Mouse (Mus musculus): ENCODE data around the gene Slc35b4. TPM values are rescaled to one million over a fixed set of nuclear protein-coding genes. Genes with fewer than 3 reads are reported as not detected.
A peak's percentile ranks its signal among the peaks of the same experiment; 100 is the strongest.

Slc35b4 gene
- polyA plus RNA-seq, 1 experiment, result 4.3 TPM

GRCm38 (mm10) chr6:34179911-34180310 lies 3.0 kb upstream of the Slc35b4 start:
- H3K4me3 ChIP-seq (ENCODE audit: low read depth, low read length), result no peak overlapping the region
- no peaks in the 10 kb centered on the region for H3K27me3 ChIP-seq (ENCODE audit: control insufficient read depth, insufficient read depth, low read length)
- no peak for TF ChIP-seq POLR2A (IDR thresholded peaks at IDR 0.05; ENCODE audit: low read depth, low read length)
- no peak for TF ChIP-seq CTCF (IDR thresholded peaks at IDR 0.05; ENCODE audit: extremely low read depth, insufficient read length, insufficient replicate concordance, low read depth, low read length)
- WGBS, result 89% methylated on average over 4 of the region's 4 CpGs
- peaks cover 4% of the 10 kb centered on the region; the same call in 1 of the 2 replicates for H3K4me1 ChIP-seq (ENCODE audit: control insufficient read depth, insufficient read depth, insufficient read length, low read length)
- H3K27ac ChIP-seq (ENCODE audit: insufficient read depth, low read depth, low read length), result no peak overlapping the region
- no peaks in the 10 kb centered on the region for H3K36me3 ChIP-seq (ENCODE audit: control insufficient read depth, insufficient read depth, low read length)

DNA sequence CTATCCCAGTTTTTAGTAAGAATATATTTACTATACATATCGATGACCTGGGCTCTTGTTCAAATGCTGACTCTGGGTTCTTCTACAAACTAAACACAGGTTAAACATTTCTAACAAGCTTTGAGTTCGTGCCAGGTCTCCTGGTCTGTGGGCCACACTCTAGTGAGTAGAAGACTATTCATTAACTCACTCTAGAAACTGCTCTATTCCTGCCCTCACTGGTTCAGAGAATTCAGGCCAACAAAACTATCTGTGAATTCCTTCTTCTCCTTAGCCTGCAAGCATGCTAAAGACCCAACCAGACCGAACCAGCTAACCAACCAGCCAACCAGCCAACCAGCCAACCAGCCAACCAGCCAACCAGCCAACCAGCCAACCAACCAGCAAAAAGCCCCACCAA lies 2.1 kb upstream of the Slc35b4 start:
- H3K36me3 ChIP-seq (ENCODE audit: control insufficient read depth, insufficient read depth, low read length), result no peaks in the 10 kb centered on the region
- TF ChIP-seq POLR2A (IDR thresholded peaks at IDR 0.05; ENCODE audit: low read depth, low read length) (no peak), CTCF (IDR thresholded peaks at IDR 0.05; ENCODE audit: extremely low read depth, insufficient read length, insufficient replicate concordance, low read depth, low read length) (no peak)
- H3K4me1 ChIP-seq (ENCODE audit: control insufficient read depth, insufficient read depth, insufficient read length, low read length), result peaks cover 4% of the 10 kb centered on the region; the same call in 1 of the 2 replicates
- H3K4me3 ChIP-seq (ENCODE audit: low read depth, low read length), result no peak overlapping the region
- WGBS, result 66% methylated on average over 3 of the region's 3 CpGs
- H3K27me3 ChIP-seq (ENCODE audit: control insufficient read depth, insufficient read depth, low read length), result no peaks in the 10 kb centered on the region
- H3K27ac ChIP-seq (ENCODE audit: insufficient read depth, low read depth, low read length), result no peak overlapping the region

GRCm38 (mm10) chr6:34176111-34176863 lies 624 bp downstream of the Slc35b4 start:
- Histone ChIP-seq H3K4me3 (ENCODE audit: low read depth, low read length) (peak overlapping the region; percentile 73), H3K27me3 (ENCODE audit: control insufficient read depth, insufficient read depth, low read length) (no peaks in the 10 kb centered on the region), H3K27ac (ENCODE audit: insufficient read depth, low read depth, low read length) (peak overlapping the region; percentile 30), H3K4me1 (ENCODE audit: control insufficient read depth, insufficient read depth, insufficient read length, low read length) (peaks cover 4% of the 10 kb centered on the region; the same call in 1 of the 2 replicates), H3K36me3 (ENCODE audit: control insufficient read depth, insufficient read depth, low read length) (0 out of 2 replicates have a peak, but pooled peaks cover 2% of the 10 kb centered on the region)
- TF ChIP-seq CTCF (IDR thresholded peaks at IDR 0.05; ENCODE audit: extremely low read depth, insufficient read length, insufficient replicate concordance, low read depth, low read length) (no peak), POLR2A (IDR thresholded peaks at IDR 0.05; ENCODE audit: low read depth, low read length) (no peak)
- 1% methylated on average over 29 of the region's 29 CpGs for WGBS

GRCm38 (mm10) chr6:34174715-34175114 lies 2.2 kb downstream of the Slc35b4 start:
- Histone ChIP-seq H3K4me3 (ENCODE audit: low read depth, low read length) (no peak overlapping the region), H3K27ac (ENCODE audit: insufficient read depth, low read depth, low read length) (no peak overlapping the region)
- 13% methylated on average over 8 of the region's 8 CpGs for WGBS

DNA sequence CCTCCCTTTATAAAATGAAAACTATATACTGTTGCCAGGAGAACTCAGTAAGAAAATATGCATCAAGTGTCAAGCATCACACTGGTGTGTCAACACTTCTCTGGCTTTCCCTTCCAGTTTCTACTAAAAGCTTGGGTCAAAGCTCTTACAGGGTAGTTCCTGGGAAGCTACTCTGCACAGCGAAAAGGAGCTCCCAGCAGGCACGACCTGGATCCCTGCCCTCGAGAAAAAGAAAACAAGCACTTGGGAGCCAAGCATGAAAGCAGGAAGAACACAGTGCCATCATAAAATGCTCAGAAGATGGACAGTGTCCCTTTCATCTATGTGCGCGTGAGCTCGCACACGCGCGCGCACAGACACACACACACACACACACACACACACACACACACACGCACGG lies 3.7 kb downstream of the Slc35b4 start:
- no peak overlapping the region for H3K27ac ChIP-seq (ENCODE audit: insufficient read depth, low read depth, low read length)
- H3K27me3 ChIP-seq (ENCODE audit: control insufficient read depth, insufficient read depth, low read length), result no peaks in the 10 kb centered on the region
- peaks cover 11% of the 10 kb centered on the region for H3K36me3 ChIP-seq (ENCODE audit: control insufficient read depth, insufficient read depth, low read length)
- 81% methylated on average over 12 of the region's 12 CpGs for WGBS
- H3K4me3 ChIP-seq (ENCODE audit: low read depth, low read length), result no peak overlapping the region
- peaks cover 4% of the 10 kb centered on the region; the same call in 1 of the 2 replicates for H3K4me1 ChIP-seq (ENCODE audit: control insufficient read depth, insufficient read depth, insufficient read length, low read length)
- no peak for TF ChIP-seq POLR2A (IDR thresholded peaks at IDR 0.05; ENCODE audit: low read depth, low read length)
- no peak for TF ChIP-seq CTCF (IDR thresholded peaks at IDR 0.05; ENCODE audit: extremely low read depth, insufficient read length, insufficient replicate concordance, low read depth, low read length)

More at GRCm38 (mm10) chr6:34174715-34175114, 2.2 kb downstream of the Slc35b4 start:
- Histone ChIP-seq H3K4me1 (ENCODE audit: control insufficient read depth, insufficient read depth, insufficient read length, low read length) (peaks cover 4% of the 10 kb centered on the region; the same call in 1 of the 2 replicates), H3K27me3 (ENCODE audit: control insufficient read depth, insufficient read depth, low read length) (no peaks in the 10 kb centered on the region), H3K36me3 (ENCODE audit: control insufficient read depth, insufficient read depth, low read length) (peaks cover 5% of the 10 kb centered on the region; the same call in 1 of the 2 replicates)
- TF ChIP-seq CTCF (IDR thresholded peaks at IDR 0.05; ENCODE audit: extremely low read depth, insufficient read length, insufficient replicate concordance, low read depth, low read length), result no peak

DNA sequence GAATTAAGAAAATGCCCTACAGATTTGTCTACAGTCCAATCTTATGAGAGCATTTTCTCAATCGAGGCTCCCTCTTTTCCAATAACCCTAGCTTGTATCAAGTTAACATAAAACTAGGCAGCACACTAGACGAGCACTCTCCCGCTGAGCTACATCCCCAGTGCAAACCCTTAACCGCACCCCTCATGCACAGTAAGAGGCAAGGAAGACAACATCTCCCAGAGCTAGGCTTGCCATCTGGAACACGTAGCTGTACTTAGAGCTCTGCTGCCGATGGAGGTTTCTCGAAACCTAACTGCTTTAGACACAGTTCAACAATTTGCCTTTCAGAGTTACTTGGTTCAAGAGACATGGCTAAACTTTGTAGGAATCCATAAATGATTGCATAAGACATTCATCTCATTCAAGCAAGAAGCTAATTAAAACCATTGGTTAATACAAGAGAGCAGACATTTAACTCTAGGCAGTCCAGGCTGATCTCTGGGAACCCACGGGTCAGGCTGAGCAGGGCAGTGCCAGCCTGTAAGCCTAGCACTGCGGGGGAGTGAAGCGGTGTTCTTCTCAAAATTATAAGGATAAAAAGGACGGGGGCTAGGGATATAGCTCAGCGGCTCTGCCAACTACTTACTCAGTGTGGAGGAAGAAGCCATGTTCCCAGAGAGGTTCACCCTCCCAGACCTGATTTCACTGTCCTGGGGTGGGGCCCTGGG lies 5.0 kb downstream of the Slc35b4 start:
- Histone ChIP-seq H3K36me3 (ENCODE audit: control insufficient read depth, insufficient read depth, low read length) (peaks cover 15% of the 10 kb centered on the region), H3K27me3 (ENCODE audit: control insufficient read depth, insufficient read depth, low read length) (no peaks in the 10 kb centered on the region), H3K4me1 (ENCODE audit: control insufficient read depth, insufficient read depth, insufficient read length, low read length) (peaks cover 4% of the 10 kb centered on the region; the same call in 1 of the 2 replicates), H3K4me3 (ENCODE audit: low read depth, low read length) (no peak overlapping the region), H3K27ac (ENCODE audit: insufficient read depth, low read depth, low read length) (no peak overlapping the region)
- TF ChIP-seq POLR2A (IDR thresholded peaks at IDR 0.05; ENCODE audit: low read depth, low read length) (no peak), CTCF (IDR thresholded peaks at IDR 0.05; ENCODE audit: extremely low read depth, insufficient read length, insufficient replicate concordance, low read depth, low read length) (no peak)
- 94% methylated on average over 12 of the region's 12 CpGs for WGBS

Data from small intestine, adult 2 months (tissue).